Mouse (Mus musculus): ENCODE measurements around the gene Pkig.

GRCm38 (mm10) chr2:163696763-163697162, 38.6 kb downstream of the Pkig start:
- no peak for TF ChIP-seq POLR2A (IDR thresholded peaks at IDR 0.05; ENCODE audit: low read depth, low read length)
- no peak for TF ChIP-seq CTCF (IDR thresholded peaks at IDR 0.05; ENCODE audit: extremely low read depth, insufficient read depth, insufficient read length, insufficient replicate concordance)
